Mouse (Mus musculus) kidney, adult 9 months (tissue): ENCODE results near the gene Ccdc63.

ENCODE experiments used
- DNase-seq: peaks from one replicate; pipeline ENCODE4 v3.0.0; 2022

The Ccdc63 gene

GRCm38 (mm10) chr5:122115266-122115763 lies 25.3 kb downstream of the Ccdc63 start:
- no peak for DNase-seq

DNA sequence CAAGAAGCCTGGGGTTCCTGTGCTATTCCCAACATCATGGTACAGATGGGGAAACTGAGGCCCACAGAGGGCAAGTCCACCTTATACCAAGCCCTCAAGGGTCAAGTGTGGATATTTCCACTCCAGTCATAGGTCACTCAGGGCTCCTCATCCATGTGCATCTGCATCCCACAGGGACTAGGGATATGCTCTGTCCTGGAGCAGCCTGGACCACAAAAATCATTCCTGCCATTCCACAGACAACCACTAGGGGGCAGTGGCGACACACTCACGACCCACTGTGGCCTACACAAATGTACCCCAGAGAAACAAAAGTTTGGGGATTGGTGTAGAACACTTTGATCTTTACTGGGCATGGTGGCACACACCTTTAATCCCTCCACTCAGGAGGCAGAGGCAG lies 26.4 kb downstream of the Ccdc63 start:
- peak; percentile 64 for DNase-seq

GRCm38 (mm10) chr5:122113450-122113849 lies 27.2 kb downstream of the Ccdc63 start:
- no peak for DNase-seq

GRCm38 (mm10) chr5:122111933-122112248 lies 28.7 kb downstream of the Ccdc63 start:
- DNase-seq = no peak

- DNase-seq = no peak
These were observed 29.3 kb downstream of the Ccdc63 start for GRCm38 (mm10) chr5:122111091-122111932.

DNA sequence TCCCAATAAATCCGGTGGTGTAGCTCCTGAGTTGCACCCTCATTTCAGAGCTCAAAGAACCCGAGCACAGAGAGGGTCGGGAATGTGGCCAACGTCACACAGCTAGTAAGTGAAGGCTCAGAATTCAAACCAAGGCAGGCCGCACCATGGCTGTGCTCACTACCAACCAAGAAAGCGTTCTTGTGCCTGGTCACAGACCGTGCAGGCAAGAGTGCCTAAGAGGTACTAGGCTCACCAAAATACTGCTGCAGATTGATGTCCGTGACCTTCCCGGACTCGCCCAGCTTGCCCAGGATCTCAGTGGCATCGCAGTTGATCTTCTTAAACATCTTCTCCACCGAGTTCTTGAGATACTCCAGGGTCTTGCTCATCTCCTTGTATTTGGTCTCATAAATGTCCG lies 30.0 kb downstream of the Ccdc63 start:
- DNase-seq = no peak

GRCm38 (mm10) chr5:122109325-122110060 lies 31.1 kb downstream of the Ccdc63 start:
- no peak for DNase-seq

GRCm38 (mm10) chr5:122108104-122108503 lies 32.5 kb downstream of the Ccdc63 start:
- DNase-seq = no peak

DNA sequence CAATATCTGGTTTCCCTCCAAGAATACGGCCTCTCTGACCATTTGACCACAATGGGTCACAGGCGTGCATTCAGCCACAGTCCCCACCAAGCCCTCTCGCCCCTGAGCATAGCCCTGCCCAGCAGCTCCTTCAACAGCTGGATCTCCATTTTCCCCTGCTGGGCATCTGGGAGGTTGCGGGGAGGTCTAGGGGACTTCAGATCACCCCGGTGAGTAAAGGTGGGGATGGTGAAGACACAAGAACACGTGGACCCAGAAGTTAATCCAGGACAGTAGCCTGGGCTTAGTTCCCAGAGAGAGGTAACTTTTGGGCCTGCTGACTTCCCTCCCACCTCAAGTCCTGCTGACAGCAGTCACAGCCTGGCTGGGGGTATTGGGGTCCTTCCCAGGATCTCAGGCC lies 34.4 kb downstream of the Ccdc63 start:
- DNase-seq = no peak

DNA sequence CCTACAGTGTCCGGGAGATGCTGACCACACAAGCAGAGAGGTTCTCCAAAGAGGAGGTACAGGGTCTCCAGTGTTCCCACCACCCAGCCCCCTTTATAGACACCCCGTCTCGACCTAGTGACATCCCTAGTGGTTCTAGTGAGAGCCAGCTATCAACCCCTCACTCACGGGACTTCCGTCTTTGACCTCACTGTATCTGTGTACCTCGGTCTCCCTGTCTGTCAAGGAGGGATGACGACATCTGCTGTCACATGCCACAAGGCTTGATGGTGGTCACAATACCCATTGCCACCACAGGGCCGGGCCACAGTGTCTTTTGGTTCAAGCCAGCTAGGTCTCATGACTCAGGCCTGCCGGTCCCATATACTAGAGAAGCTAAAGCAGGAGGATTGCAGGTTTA lies 35.6 kb downstream of the Ccdc63 start:
- no peak for DNase-seq

GRCm38 (mm10) chr5:122104201-122104600 lies 36.4 kb downstream of the Ccdc63 start:
- DNase-seq = peak; percentile 14

DNA sequence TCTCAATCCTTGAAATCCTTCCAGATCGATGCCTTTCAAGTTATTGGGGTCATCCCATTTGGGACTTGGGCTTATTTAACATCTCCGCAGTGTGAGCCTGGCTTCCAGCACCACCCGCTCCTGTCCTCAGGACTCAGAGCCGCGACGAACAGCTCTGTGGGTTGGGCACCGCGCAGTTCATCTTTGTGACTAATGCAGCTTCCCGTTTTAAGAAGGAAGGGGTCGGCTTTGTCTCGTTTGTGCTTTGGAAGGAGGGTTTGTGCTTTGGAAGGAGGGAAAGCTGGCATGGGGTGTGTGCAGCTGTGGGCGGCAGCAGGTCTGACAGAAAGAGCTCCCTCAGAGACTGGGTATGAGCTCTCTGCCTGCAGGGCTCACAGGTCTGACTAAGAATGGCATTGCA lies 37.5 kb downstream of the Ccdc63 start:
- no peak for DNase-seq

DNA sequence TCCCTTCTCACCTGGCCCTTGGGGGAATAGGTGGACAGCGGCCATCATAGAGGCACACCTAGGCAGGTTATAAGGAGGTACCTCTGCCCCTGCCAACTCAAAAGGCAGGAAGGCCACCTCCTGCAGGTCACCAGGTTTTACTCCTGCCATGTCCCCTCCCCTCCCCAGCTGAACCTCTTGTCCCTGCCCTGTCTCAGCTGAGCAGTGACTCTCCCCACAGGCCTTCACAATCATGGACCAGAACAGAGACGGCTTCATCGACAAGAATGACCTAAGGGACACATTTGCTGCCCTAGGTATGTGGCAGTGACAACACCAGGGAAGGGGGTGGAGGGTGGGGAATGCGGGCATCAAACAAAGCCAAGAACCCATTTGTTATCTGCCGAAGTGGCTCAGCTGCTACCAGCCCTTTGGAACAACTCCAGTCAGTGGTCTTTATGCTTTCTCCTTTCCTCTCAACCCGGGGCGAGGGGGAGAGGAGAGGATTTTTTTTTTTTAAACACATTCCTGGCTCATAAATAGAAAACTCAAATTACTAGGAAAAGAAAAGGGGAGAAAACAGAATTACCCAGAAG lies 38.1 kb downstream of the Ccdc63 start:
- DNase-seq = no peak

DNA sequence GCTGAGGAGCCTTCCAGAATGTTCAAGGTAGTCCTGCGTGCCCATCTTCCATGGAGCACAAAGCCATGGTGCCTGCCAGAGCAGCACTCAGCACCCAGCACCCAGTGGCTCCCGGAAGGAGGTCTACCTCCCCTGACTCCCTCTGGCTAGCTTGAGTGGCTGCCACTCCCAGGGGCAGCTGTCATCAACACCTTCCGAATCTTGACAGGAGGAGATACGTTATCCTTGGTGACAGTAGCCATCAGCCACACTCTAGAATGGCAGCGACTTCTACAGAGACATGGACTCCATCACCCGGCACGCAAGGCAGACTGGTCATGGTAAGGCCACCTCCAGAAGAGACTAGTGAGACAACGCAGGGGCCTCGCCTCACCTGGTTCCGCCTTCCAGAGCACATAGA lies 46.2 kb downstream of the Ccdc63 start:
- no peak for DNase-seq

DNA sequence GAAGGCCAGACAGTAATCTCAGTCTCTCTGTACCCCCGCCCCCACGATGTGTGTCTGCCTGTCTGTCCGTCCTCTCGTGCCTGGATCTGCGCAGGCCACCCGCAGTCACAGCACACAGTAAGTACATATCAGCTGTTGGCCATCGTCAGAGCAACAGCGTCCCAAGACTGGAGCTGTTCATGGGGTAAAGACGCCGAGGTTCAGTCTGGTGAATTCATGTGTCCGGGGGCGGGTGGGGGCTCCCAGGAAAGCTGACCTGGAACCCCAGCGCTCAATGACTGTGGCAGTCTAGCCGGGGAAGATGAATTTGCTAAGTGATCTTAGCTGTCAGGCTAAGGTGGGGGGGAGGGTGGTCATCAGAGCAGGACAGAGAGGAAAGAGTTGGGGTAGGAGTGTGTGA lies 46.9 kb downstream of the Ccdc63 start:
- DNase-seq = no peak

GRCm38 (mm10) chr5:122092794-122093193 lies 47.8 kb downstream of the Ccdc63 start:
- DNase-seq = no peak

GRCm38 (mm10) chr5:122091070-122091469 lies 49.6 kb downstream of the Ccdc63 start:
- DNase-seq = peak; percentile 25

DNA sequence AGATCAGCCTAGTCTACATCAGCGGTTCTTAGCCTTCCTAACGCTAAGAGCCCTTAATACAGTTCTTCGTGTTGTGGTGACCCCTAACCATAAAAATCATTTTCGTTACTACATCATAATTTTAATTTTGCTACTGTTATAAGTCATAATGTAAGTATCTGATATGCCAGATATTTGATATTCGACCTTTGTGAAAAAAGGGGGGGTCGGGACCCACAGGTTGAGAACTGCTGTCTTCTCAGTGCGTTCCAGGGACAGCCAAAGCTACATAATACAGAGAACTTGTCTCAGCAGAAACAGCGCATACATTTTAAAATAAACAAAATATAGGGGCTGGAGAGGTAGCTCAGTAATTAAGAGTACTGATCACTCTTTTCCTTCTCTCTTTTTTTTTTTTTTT lies 51.0 kb downstream of the Ccdc63 start:
- DNase-seq = no peak

DNA sequence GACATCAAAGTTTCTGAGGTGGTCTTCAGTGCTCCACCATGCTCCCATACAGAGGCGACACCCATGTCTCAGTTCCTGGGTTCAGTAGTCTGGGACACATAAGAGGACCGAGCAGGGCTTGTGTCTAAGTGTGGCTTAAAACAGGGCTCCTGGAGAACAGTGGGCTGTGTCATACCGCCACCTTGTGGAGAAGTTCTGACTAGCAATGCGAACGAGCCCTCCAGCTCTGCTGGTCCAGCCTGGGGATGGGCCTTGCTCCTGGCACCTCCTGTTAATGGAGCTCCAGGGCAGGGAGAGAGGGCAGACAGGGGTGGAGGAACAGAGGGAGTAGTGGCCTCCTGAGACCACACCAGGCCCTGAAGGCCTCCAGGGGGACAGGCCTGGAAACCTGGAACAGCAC lies 51.7 kb downstream of the Ccdc63 start:
- peak; percentile 83 for DNase-seq

DNA sequence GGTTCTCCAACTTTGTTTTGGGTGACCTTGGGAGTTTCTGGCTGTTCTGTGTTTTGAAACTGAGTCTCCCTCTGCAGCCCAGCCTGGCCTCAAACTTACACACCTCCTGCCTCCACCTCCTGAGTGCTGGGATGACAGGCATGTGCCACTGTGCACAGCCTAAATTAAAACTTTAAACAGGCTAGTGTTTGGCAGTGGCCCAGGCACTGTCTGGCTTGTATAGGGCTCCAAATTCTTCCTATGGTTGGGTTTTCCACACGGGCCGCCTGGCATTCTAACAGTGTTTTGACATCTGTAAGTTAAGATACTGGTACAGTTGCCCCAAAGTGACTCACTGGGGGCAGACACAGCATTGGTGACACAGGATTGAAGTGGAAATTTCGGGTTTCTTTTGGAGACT lies 54.5 kb downstream of the Ccdc63 start:
- no peak for DNase-seq

GRCm38 (mm10) chr5:122085291-122085690 lies 55.3 kb downstream of the Ccdc63 start:
- no peak for DNase-seq

GRCm38 (mm10) chr5:122084470-122084869 lies 56.2 kb downstream of the Ccdc63 start:
- DNase-seq = no peak

DNA sequence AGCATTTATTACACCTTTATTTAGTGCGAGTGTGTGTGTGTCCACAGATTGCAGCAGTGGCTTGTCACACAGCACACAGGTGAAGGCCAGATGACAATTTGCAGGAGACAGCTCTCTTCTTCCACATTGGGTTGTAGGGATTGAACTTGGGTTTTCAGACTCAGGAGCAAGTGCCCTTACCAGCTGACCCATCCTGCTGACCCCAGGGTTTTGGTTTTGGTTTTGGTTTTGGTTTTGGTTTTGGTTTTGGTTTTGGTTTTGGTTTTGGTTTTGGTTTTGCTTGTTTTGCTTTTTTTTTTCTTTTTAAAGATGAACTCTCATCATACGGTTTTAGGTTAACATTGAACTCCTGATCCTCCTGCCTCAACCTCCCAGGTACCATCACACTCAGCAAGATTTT lies 57.3 kb downstream of the Ccdc63 start:
- DNase-seq = no peak

DNA sequence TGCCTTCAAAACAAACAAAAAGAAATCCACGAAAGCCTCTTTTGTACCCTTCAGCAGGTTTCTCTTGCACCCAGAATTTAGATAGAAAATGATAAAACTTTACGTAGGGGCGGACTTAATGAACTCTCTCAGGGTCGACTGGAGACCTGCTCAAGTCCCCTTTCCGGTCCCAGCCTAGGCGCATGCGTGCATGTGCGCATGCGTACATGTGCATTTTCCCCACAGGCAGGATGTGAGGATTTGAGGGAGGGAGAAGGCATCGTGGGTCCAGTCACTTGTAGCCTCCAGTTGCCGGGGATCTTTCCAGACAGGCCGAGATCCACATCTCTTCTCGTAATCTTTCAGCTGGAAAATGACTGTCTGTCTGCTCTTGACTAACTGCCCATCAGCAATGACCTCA lies 59.2 kb downstream of the Ccdc63 start:
- no peak for DNase-seq
